Mouse (Mus musculus) ES-E14 (cell line): ENCODE data around the gene Galnt2.

ENCODE experiments used
- CHD2 ChIP-seq: IDR thresholded peaks from 2 replicates; pipeline ENCODE4 v1.6.1; 2014; ENCODE audit warnings: mild to moderate bottlenecking, low read depth, low read length, inconsistent platforms
- ZC3H11A ChIP-seq: IDR thresholded peaks from 2 replicates; pipeline ENCODE4 v1.6.1; 2012; ENCODE audit warnings: low read depth, mild to moderate bottlenecking, inconsistent platforms, low read length, borderline replicate concordance

DNA sequence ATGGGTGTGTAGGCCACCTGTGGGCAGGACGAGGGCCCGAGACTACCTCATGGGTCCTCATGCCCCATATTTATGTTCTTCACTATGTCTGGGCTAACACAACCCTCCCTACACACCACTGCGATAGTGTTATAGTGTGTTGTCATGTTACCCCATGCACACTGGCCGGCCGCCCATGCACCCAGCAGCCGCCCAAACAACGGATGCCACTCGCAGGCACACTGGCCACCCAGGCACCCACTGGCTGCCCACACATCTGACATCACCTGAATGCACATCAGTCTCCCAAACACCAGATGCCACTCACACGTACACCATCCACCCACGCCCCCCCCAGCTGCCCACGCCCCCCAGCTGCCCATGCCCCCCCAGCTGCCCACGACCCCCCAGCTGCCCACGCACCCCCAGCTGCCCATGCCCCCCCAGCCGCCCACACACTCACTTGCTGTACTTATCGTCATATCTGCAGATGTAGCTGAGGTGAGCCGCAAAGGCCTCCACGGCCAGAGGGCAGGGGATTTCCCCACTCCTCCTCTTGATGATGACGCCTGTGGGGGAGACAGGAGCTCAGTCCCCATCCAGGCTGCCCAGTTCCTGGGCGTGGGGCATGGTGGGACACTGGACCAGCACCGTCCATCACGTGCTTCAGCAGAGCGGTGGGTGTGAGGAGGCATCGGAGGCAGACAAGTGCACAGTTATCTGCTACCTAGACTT is 140.4 kb downstream of the Galnt2 start:
- TF ChIP-seq CHD2 (no peak), ZC3H11A (no peak)
